Mouse (Mus musculus) stomach, postnatal 0 days (tissue): ENCODE results near the gene Tmem91. TPM values are rescaled to one million over a fixed set of nuclear protein-coding genes. Genes with fewer than 3 reads are reported as not detected.

Experiments used
- ATAC-seq: fragments of 200-750 bp; cut with Nextera tagmentation; 2 replicates; pipeline ENCODE4 v1.8.0; 2017; ENCODE audit not compliant: low FRiP score, low TSS enrichment
- DNase-seq: peaks from one replicate; pipeline ENCODE4 v3.0.0-alpha.2; 2016; ENCODE audit warnings: low spot score
- H3K27ac ChIP-seq: fragments of 300-500 bp; sonication (generic); replicated peaks from 2 replicates; pipeline ENCODE4 v1.5.1; 2014; ENCODE audit warnings: mild to moderate bottlenecking, control low read depth
- H3K27me3 ChIP-seq: fragments of 300-500 bp; sonication (generic); 2 replicates; pipeline ENCODE4 v1.6.1; 2014; ENCODE audit warnings: low read length; ENCODE audit not compliant: control insufficient read depth, insufficient read depth
- H3K36me3 ChIP-seq: fragments of 300-500 bp; sonication (generic); 2 replicates; pipeline ENCODE4 v1.6.1; 2014; ENCODE audit warnings: low read length, mixed read lengths; ENCODE audit not compliant: control insufficient read depth, insufficient read depth
- H3K4me1 ChIP-seq: fragments of 300-500 bp; sonication (generic); replicated peaks from 2 replicates; pipeline ENCODE4 v1.6.1; 2014; ENCODE audit warnings: antibody characterized with exemption; ENCODE audit not compliant: control insufficient read depth, insufficient read depth
- H3K4me2 ChIP-seq: fragments of 300-500 bp; sonication (generic); replicated peaks from 2 replicates; pipeline ENCODE4 v1.6.1; 2014; ENCODE audit warnings: low read depth, mild to moderate bottlenecking, control low read depth, moderate library complexity
- H3K4me3 ChIP-seq: fragments of 300-500 bp; sonication (generic); 2 replicates; pipeline ENCODE4 v1.5.1; 2014; ENCODE audit warnings: low read depth, low read length, control low read depth
- H3K9ac ChIP-seq: fragments of 300-500 bp; sonication (generic); 2 replicates; pipeline ENCODE4 v1.6.1; 2014; ENCODE audit warnings: mild to moderate bottlenecking, low read length, control low read depth, mixed read lengths
- H3K9me3 ChIP-seq: fragments of 300-500 bp; sonication (generic); 2 replicates; pipeline ENCODE4 v1.6.1; 2016; ENCODE audit warnings: low read length; ENCODE audit not compliant: control insufficient read depth
- CTCF ChIP-seq: IDR thresholded peaks from 2 replicates; pipeline ENCODE4 v1.5.1; 2016; ENCODE audit warnings: antibody characterized with exemption, low read depth, mild to moderate bottlenecking, moderate library complexity
- EP300 ChIP-seq: optimal IDR thresholded peaks from 2 replicates; pipeline ENCODE3; 2016; ENCODE audit warnings: antibody characterized with exemption
- WGBS: fragments of 180-500 bp; shearing (Covaris S2); extraction: QIAGEN DNeasy Blood & Tissue Kit; methylation state at CpG from one replicate; pipeline ENCODE4 v1.1.7; 2014; 5-methylcytosine and 5-hydroxymethylcytosine counted together
- polyA plus RNA-seq: library from polyadenylated mRNA; unstranded; fragments of >200 nt; fragmentation: Nextera tagmentation; extraction: Ambion mirVana; gene quantifications from 2 replicates; pipeline ENCODE4 v1.2.1, GENCODE M21; 2015

The Tmem91 gene
- polyA plus RNA-seq, 1 experiment from 2014 or later: 0.78 TPM

- Histone ChIP-seq H3K4me2 (peak overlapping the region; percentile 60), H3K4me3 (peak overlapping the region; percentile 60), H3K27me3 (no peaks in the 10 kb centered on the region), H3K27ac (peak overlapping the region; percentile 83; the same call in 1 of the 2 replicates), H3K9me3 (no peaks in the 10 kb centered on the region), H3K9ac (no peak overlapping the region), H3K36me3 (no peaks in the 10 kb centered on the region), H3K4me1 (peaks cover 6% of the 10 kb centered on the region; the same call in 1 of the 2 replicates)
- no peak for ATAC-seq
- WGBS: 4% methylated on average over 6 of the region's 6 CpGs
- no peak for DNase-seq
- TF ChIP-seq CTCF (peak; percentile 50), EP300 (no peak)
Observed at GRCm38 (mm10) chr7:25679971-25680370, 5.0 kb upstream of the Tmem91 start.

GRCm38 (mm10) chr7:25677013-25677412, 2.0 kb upstream of the Tmem91 start:
- TF ChIP-seq EP300 (no peak), CTCF (no peak)
- no peaks in the 10 kb centered on the region for H3K36me3 ChIP-seq
- ATAC-seq: no peak

DNA sequence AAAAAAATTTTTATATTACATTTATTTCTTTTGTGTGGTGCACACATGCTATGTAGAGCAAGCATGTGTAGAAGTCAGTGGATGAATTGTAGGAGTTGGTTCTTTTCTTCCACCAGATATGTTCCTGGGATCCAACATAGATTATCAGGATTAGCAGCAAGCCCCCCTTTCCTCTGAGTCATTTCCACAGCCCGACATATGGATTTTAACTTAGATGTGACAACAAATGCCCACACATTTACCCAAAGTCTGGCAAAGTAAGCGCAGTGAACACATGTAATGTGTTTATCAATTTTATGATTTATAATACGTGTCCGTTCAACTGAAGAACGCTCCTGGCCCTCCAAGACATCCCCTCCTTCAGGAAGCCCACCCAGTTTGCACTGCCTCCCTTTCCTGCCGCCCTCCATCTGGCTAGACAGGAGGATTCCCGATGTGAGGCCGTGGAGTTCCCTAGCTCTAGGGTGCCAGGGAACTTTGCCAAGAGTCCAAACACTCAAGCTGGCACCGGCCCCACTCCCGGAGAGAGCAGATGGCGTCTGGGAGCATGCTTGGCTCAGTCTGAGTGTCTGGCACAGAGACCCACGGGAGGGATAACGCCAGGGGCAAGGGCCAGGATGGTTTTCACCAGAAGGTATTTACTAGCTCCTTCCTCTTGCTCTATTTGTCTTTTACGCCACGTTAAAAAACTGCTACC, 1.3 kb upstream of the Tmem91 start:
- no peak for TF ChIP-seq CTCF
- TF ChIP-seq EP300: no peak
- H3K4me2 ChIP-seq: no peak overlapping the region
- 23% methylated on average over 15 of the region's 15 CpGs for WGBS
- peaks cover 5% of the 10 kb centered on the region; the same call in 1 of the 2 replicates for H3K4me1 ChIP-seq
- no peaks in the 10 kb centered on the region for H3K36me3 ChIP-seq
- H3K4me3 ChIP-seq: no peak overlapping the region
- no peaks in the 10 kb centered on the region for H3K9me3 ChIP-seq
- no peaks in the 10 kb centered on the region for H3K27me3 ChIP-seq
- H3K27ac ChIP-seq: no peak overlapping the region
- DNase-seq (peak; percentile 69), ATAC-seq (no peak)
- no peak overlapping the region for H3K9ac ChIP-seq

More at GRCm38 (mm10) chr7:25677013-25677412, 2.0 kb upstream of the Tmem91 start:
- Histone ChIP-seq H3K9ac (no peak overlapping the region), H3K9me3 (no peaks in the 10 kb centered on the region), H3K27ac (no peak overlapping the region), H3K4me3 (no peak overlapping the region), H3K27me3 (no peaks in the 10 kb centered on the region), H3K4me1 (peaks cover 6% of the 10 kb centered on the region; the same call in 1 of the 2 replicates), H3K4me2 (no peak overlapping the region)
- 94% methylated on average over 7 of the region's 7 CpGs for WGBS
- DNase-seq: no peak

DNA sequence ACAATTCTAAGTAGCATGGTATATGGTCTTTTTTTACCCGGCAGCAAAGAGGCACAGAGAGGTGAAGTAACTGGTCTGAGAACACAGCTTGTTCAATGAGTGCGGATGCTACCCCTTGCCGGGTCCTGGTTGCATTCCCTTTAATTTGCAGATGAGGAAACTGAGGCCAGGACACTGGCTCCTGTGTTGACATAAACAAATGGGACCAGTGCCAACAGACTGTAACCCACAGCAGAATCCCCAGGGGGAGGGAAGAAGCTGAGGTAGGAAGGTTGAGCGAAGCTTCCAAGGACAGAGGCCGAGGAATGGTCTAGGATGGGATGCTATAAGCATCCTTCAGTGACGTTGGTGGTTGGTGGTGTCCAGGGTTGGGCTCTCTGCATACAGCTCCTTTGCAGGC, 439 bp upstream of the Tmem91 start:
- 54% methylated on average over 6 of the region's 6 CpGs for WGBS
- Histone ChIP-seq H3K27me3 (no peaks in the 10 kb centered on the region), H3K36me3 (no peaks in the 10 kb centered on the region), H3K4me2 (no peak overlapping the region), H3K4me3 (no peak overlapping the region), H3K27ac (no peak overlapping the region), H3K9ac (no peak overlapping the region), H3K9me3 (no peaks in the 10 kb centered on the region), H3K4me1 (peaks cover 3% of the 10 kb centered on the region; the same call in 1 of the 2 replicates)
- TF ChIP-seq CTCF: no peak
- TF ChIP-seq EP300: no peak
- ATAC-seq: no peak
- no peak for DNase-seq

DNA sequence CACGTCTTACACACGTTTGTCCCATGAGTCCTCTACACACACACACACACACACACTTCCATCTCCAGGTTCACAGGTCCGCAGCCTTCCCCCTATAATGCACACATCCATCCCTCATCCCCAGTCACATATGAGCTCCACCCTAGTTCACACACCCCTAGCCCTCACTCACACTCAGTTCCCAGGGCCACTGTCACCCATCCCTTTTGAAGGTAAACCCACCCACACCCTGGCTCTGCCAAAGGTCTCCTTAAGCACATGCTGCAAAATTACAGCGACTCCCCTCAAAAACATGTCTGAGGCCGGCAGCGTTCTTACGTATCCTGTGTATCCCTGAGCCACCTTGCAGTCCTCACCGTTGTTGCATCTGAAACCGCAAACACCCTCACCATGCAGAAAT, 669 bp downstream of the Tmem91 start:
- H3K9ac ChIP-seq: no peak overlapping the region

DNA sequence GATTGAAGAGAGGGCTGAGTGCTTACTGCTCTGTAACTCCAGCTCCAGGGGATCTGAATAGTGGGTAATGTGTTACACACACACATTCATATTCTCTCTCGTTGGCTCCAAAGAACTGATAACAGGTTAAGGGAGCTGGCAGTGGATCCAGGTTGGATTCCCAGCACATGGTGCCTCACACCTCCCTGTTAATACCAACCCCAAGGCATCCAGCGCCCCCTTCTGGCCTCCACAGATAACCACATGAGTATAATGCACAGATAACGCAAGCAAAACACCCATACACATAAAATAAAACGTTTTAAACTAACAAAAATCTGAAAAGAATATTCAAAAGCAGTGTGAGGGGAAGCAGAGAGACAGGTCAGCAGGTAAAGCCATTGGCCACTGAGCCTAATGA, 2.5 kb downstream of the Tmem91 start:
- no peak overlapping the region for H3K4me3 ChIP-seq

More for the DNA sequence above, 669 bp downstream of the Tmem91 start:
- ATAC-seq: no peak
- Histone ChIP-seq H3K27me3 (no peaks in the 10 kb centered on the region), H3K4me1 (0 out of 2 replicates have a peak, but pooled peaks cover 3% of the 10 kb centered on the region), H3K27ac (no peak overlapping the region), H3K36me3 (no peaks in the 10 kb centered on the region), H3K4me3 (peak overlapping the region; percentile 28; the same call in 1 of the 2 replicates), H3K4me2 (peak overlapping the region; percentile 51; the same call in 1 of the 2 replicates), H3K9me3 (no peaks in the 10 kb centered on the region)
- no peak for DNase-seq
- WGBS: 25% methylated on average over 9 of the region's 9 CpGs
- TF ChIP-seq EP300: no peak
- TF ChIP-seq CTCF: no peak

More for the DNA sequence above, 2.5 kb downstream of the Tmem91 start:
- H3K4me1 ChIP-seq: 0 out of 2 replicates have a peak, but pooled peaks cover 3% of the 10 kb centered on the region
- H3K27me3 ChIP-seq: no peaks in the 10 kb centered on the region
- no peak overlapping the region for H3K9ac ChIP-seq
- TF ChIP-seq CTCF: peak; percentile 35
- no peak for TF ChIP-seq EP300
- H3K9me3 ChIP-seq: no peaks in the 10 kb centered on the region
- 0 out of 2 replicates have a peak, but pooled peaks cover 5% of the 10 kb centered on the region for H3K36me3 ChIP-seq
- H3K4me2 ChIP-seq: no peak overlapping the region
- no peak overlapping the region for H3K27ac ChIP-seq
- DNase-seq: no peak
- WGBS: 52% methylated on average over 4 of the region's 4 CpGs
- ATAC-seq: no peak
